Mouse (Mus musculus): ENCODE data around the gene Rbms2. TPM values are rescaled to one million over a fixed set of nuclear protein-coding genes. Genes with fewer than 3 reads are reported as not detected.
"Not testable (repeated sequence)": the region's sequence is repeated elsewhere in the genome, so short reads cannot be mapped to it uniquely, and the experiment has no call there.

Gene Rbms2
- polyA plus RNA-seq, 1 experiment from 2014 or later, result 45.4 TPM

- WGBS (ENCODE audit: missing documents), result 10% methylated on average over 3 of the region's 4 CpGs
- H3K79me2 ChIP-seq (ENCODE audit: inconsistent target), result peaks cover 70% of the 10 kb centered on the region
- H3K27ac ChIP-seq, result no peak overlapping the region
- no peak overlapping the region; the same call in 1 of the 2 replicates for H3K4me3 ChIP-seq (ENCODE audit: inconsistent target)
- H3K36me3 ChIP-seq (ENCODE audit: inconsistent target), result no peaks in the 10 kb centered on the region
These were observed 83.8 kb downstream of the Rbms2 start for GRCm38 (mm10) chr10:128096313-128096692.

DNA sequence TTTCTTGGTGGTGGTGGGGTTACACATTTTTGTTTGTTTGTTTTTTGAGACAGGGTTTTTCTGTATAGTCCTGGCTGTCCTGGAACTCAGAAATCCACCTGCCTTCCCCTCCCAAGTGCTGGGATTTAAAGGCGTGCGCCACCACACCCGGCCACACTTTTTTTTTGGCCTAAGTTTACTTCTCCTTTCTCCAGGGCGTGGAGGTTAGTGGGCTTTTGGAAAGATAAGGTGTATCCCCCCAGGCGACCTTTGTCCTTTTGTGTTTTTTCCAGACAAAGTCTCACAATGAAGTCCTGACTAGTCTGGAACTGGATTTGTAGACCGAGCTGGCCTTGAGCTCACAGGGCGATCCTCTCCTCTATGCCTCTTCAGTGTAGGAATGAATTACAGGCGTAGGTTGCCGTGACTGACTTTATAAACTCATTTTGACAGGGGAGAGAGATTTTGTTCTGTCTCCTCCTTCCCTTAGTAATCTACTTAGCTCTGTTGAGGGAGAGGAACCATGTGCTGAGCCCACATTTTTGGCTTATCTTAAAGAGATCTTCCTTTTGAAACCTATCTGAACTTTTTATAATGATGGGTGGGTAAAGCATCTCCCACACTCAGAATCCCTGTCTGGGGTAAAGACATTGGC lies 85.0 kb downstream of the Rbms2 start:
- WGBS (ENCODE audit: missing documents), result 25% methylated on average over 9 of the region's 9 CpGs
- peaks cover 58% of the 10 kb centered on the region for H3K79me2 ChIP-seq (ENCODE audit: inconsistent target)
- peak overlapping the region; percentile 66 for H3K27ac ChIP-seq
- no peaks in the 10 kb centered on the region for H3K36me3 ChIP-seq (ENCODE audit: inconsistent target)
- peak overlapping the region; percentile 57 for H3K4me3 ChIP-seq (ENCODE audit: inconsistent target)

- Histone ChIP-seq H3K4me3 (ENCODE audit: inconsistent target) (peak overlapping the region; percentile 57), H3K36me3 (ENCODE audit: inconsistent target) (peaks cover 6% of the 10 kb centered on the region; the same call in 1 of the 2 replicates), H3K27ac (peak overlapping the region; percentile 66), H3K79me2 (ENCODE audit: inconsistent target) (peaks cover 51% of the 10 kb centered on the region)
- 8% methylated on average over 19 of the region's 19 CpGs for WGBS (ENCODE audit: missing documents)
These were observed 85.6 kb downstream of the Rbms2 start for GRCm38 (mm10) chr10:128094340-128094968.

DNA sequence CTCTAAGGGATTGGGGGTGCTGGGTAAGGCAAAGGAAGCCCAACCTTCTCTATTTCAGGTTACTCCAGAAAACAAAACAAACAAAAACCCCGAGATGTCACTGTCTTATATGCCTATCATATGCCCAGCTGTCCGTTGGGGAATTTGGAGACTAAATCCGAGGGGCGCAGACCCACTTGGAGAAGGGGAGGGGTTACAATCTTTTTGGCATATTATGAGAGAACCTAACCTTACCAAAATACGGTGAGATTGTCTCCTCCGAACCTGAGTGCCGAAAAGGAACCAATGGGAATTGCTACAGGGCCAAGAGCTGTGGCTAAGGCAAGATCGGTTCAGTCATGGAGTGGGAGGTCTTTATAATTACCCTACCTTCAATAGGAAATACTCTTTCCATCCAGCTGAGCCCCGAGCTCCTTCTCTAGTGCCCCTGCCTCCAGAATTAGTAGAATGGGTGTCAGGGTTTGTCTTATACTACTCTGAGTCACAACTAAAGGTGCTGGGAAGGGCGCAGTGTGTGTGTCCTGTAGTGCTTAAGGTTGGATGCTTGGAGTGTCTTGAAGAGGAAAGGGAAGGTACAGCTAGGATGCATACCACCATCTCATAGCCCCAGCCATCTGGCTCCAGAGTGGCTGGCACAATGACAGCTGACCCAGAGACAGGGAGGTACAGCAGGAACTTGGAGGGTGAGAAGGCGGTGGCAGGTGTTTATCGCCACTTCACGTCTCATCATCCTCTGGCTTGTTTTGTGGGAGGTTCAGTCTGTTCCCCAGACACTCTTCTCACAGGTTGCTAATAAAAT lies 86.4 kb downstream of the Rbms2 start:
- peak overlapping the region; percentile 66 for H3K27ac ChIP-seq
- peaks cover 13% of the 10 kb centered on the region for H3K36me3 ChIP-seq (ENCODE audit: inconsistent target)
- peak overlapping the region; percentile 57 for H3K4me3 ChIP-seq (ENCODE audit: inconsistent target)
- WGBS (ENCODE audit: missing documents), result 28% methylated on average over 13 of the region's 13 CpGs
- H3K79me2 ChIP-seq (ENCODE audit: inconsistent target), result peaks cover 44% of the 10 kb centered on the region

DNA sequence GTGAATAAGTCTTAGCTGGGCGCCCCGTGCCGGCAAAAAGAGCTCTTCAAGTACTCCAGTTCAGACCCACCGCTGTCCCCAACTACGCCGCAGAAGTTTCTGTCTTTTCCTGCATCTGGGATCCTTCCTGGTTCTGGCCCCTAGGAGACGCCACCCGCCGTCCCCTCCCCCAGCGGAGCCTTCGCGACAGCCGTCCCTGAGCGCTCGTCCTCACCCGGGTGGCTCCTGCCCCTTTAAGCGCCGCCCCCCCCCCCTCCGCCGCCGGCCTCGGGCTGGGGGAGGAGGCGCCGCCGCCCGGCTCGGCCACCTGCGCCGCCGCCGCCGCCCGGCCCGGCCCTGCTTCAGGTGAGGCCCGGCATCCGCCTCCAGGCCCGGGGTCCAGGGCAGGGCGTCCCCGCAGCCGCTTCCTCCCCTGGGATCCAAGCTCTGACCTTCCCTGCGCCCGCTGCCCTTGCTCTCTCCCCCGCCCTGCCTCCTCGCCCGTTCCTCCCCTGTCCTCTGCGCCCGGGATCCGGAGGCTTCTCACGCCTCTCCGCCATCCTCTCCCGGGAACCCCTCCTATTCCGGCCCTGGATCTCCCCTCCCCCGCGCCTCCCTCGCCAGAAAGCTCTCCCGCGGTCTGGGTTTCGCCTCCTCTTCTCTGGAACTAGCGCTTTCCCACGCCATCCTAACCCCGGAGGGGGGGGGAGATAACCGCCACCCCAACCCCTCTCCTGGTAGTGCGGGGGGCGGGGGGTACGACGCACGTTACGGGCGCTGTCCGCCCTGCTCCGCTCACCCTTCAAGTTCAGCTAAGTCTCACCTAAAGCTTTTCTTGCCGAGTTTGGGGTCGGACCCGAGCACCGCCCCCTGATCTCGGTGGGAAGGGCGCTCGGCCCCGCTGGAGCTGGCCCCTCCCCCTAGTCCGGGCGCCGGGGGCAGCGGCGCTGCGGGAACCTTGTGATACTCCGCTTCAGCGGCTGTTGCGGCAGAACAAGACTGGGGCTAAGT lies 87.3 kb downstream of the Rbms2 start:
- peak overlapping the region; percentile 89 for H3K27ac ChIP-seq
- WGBS (ENCODE audit: missing documents), result 1% methylated on average over 41 of the region's 88 CpGs
- peaks cover 22% of the 10 kb centered on the region for H3K36me3 ChIP-seq (ENCODE audit: inconsistent target)
- H3K79me2 ChIP-seq (ENCODE audit: inconsistent target), result peaks cover 39% of the 10 kb centered on the region
- peak overlapping the region; percentile 88 for H3K4me3 ChIP-seq (ENCODE audit: inconsistent target)

DNA sequence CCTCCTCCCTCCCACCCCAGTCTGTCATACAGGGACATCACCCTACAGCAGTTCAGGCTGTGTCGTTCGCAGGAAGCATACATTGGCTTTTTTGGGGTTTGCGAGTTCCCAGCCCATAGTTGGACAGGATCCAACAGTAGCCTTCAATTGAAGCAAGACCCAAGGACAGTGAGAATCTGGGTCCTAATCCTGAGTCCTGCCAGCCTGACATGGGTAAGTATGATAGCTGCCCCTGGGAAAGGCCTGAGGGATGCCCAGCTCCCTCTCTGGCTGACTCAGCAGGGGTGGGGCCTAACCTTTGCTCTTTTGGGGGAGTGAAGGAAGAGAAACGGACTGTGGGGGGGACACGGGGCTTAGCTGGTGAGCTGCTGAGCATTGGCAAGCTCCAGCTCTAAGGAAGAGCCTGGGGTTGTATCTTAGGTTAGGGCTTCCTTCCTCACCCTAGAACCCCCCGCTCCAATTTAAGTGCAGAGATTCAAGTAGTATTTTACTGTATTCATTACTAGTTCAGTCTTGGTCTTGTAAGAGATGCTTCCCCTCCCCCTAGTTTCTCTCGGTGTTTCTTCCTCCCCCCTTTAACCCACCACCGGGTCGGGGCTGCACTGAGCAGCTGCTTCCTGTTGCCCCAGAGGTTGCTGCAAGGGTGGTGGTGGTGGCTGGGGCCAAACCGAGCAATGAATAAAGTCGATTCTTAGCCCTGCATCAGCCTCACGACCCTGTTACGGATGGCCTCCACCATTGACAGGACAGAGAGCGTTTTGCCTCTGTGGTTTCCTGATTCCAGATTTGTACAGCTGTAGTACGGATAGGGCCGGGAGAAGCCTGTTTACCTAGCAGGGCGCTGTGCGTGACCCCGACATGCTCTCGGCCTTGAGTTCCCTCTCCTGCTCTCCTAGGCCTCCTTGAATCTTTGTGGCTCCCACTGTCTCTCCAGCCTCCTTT lies 88.3 kb downstream of the Rbms2 start, which contains the start of gene Baz2a:
Gene Baz2a (plus strand): TSS at position 14 of the 942 bp plus-strand sequence.
- under 1% methylated on average over 20 of the region's 20 CpGs for WGBS (ENCODE audit: missing documents)

DNA sequence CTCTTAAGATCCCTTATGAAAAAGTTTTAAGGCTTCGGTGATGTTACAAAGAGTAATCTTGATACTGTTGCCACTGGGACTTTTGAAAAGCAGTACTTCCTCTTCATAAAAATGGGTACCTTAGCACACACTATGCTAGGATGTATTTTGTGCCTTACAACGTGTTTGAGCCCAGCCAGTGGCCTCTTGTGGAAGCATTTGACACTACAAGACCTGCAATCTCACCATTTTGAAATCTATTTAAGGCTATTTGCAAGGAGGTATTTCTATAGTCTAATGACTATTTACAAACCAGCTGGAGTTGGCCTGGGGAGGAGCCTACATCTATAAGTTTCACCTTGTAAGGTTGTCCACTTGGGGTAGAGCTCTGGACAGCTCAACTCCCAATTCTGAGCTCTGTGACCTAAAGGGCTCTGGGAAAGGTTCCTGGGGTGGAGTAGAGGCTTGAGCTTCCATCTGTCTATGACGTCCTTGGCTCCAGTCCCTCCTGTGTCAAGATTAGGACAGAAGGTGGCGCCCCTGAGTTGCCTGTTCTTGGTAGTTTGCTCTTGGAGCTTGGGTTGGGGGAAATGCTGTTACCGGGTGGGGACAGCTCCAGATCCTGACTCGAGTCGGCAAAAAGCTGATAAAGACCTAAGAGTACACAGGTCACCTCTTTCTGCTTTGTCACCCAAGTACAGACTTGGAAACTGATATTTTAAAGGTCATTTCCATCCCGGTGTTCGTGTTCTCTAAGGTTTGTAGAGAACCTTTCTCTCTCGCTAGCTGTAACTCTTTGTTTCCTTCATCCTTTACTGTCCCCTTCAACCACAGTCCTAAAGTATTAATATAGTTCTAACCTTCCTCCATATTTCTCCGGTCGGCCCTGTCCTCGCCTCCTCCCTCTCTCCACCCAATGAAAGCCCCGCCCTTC lies 89.2 kb downstream of the Rbms2 start:
- Histone ChIP-seq H3K27ac (peak overlapping the region; percentile 89), H3K36me3 (ENCODE audit: inconsistent target) (peaks cover 40% of the 10 kb centered on the region), H3K4me3 (ENCODE audit: inconsistent target) (peak overlapping the region; percentile 88), H3K79me2 (ENCODE audit: inconsistent target) (peaks cover 42% of the 10 kb centered on the region)
- 2% methylated on average over 14 of the region's 14 CpGs for WGBS (ENCODE audit: missing documents)

More for the DNA sequence above, 88.3 kb downstream of the Rbms2 start, which contains the start of gene Baz2a:
- peaks cover 31% of the 10 kb centered on the region for H3K36me3 ChIP-seq (ENCODE audit: inconsistent target)
- H3K27ac ChIP-seq, result peak within 1 kb of the TSS; percentile 89
- H3K4me3 ChIP-seq (ENCODE audit: inconsistent target), result peak within 1 kb of the TSS; percentile 88
- H3K79me2 ChIP-seq (ENCODE audit: inconsistent target), result peaks cover 39% of the 10 kb centered on the region

GRCm38 (mm10) chr10:128089842-128090241 lies 90.3 kb downstream of the Rbms2 start:
- Histone ChIP-seq H3K36me3 (ENCODE audit: inconsistent target) (peaks cover 51% of the 10 kb centered on the region), H3K27ac (no peak overlapping the region), H3K79me2 (ENCODE audit: inconsistent target) (peaks cover 42% of the 10 kb centered on the region), H3K4me3 (ENCODE audit: inconsistent target) (no peak overlapping the region)
- WGBS (ENCODE audit: missing documents), result 86% methylated on average over 5 of the region's 5 CpGs

GRCm38 (mm10) chr10:128088181-128088580 lies 91.9 kb downstream of the Rbms2 start:
- WGBS (ENCODE audit: missing documents), result 94% methylated on average over 5 of the region's 5 CpGs
- no peak overlapping the region for H3K4me3 ChIP-seq (ENCODE audit: inconsistent target)
- peaks cover 51% of the 10 kb centered on the region for H3K36me3 ChIP-seq (ENCODE audit: inconsistent target)
- H3K79me2 ChIP-seq (ENCODE audit: inconsistent target), result peaks cover 47% of the 10 kb centered on the region
- no peak overlapping the region for H3K27ac ChIP-seq

- H3K4me3 ChIP-seq (ENCODE audit: inconsistent target), result not testable (repeated sequence)
- 64% methylated on average over 1 of the region's 2 CpGs for WGBS (ENCODE audit: missing documents)
These were observed 92.9 kb downstream of the Rbms2 start for GRCm38 (mm10) chr10:128087216-128087615.

GRCm38 (mm10) chr10:128086391-128086790 lies 93.7 kb downstream of the Rbms2 start:
- H3K36me3 ChIP-seq (ENCODE audit: inconsistent target), result peaks cover 51% of the 10 kb centered on the region
- H3K4me3 ChIP-seq (ENCODE audit: inconsistent target), result no peak overlapping the region
- H3K27ac ChIP-seq, result no peak overlapping the region
- WGBS (ENCODE audit: missing documents), result 82% methylated on average over 6 of the region's 6 CpGs
- H3K79me2 ChIP-seq (ENCODE audit: inconsistent target), result peaks cover 48% of the 10 kb centered on the region

More at GRCm38 (mm10) chr10:128087216-128087615, 92.9 kb downstream of the Rbms2 start:
- H3K79me2 ChIP-seq (ENCODE audit: inconsistent target), result peaks cover 48% of the 10 kb centered on the region
- H3K27ac ChIP-seq, result not testable (repeated sequence)
- peaks cover 51% of the 10 kb centered on the region for H3K36me3 ChIP-seq (ENCODE audit: inconsistent target)

DNA sequence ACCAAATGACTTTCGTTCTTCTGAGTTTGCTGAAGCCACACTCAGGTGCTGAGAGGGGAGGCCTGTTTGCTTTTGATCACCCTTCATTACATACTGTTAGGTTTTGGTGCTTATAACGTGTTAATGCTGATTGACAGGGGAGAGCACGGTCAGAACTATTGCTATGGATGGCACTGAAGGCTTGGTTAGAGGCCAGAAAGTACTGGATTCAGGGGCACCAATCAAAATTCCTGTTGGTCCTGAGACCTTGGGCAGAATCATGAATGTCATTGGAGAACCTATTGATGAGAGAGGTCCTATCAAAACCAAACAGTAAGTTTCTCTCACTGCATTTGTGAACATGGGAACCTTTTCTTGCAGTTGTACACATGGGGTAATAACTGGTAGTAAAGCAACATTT lies 95.9 kb downstream of the Rbms2 start:
- peak overlapping the region; percentile 84 for H3K27ac ChIP-seq
- H3K79me2 ChIP-seq (ENCODE audit: inconsistent target), result peaks cover 48% of the 10 kb centered on the region
- 0% methylated on average over 3 of the region's 3 CpGs for WGBS (ENCODE audit: missing documents)
- H3K4me3 ChIP-seq (ENCODE audit: inconsistent target), result peak overlapping the region; percentile 94
- peaks cover 43% of the 10 kb centered on the region for H3K36me3 ChIP-seq (ENCODE audit: inconsistent target)

Data from macrophage (primary cell).